Mouse (Mus musculus): Measurements from ENCODE around the gene Atxn7l1. TPM values are rescaled to one million over a fixed set of nuclear protein-coding genes. Genes with fewer than 3 reads are reported as not detected.
A peak's percentile ranks its signal among the peaks of the same experiment; 100 is the strongest.

The Atxn7l1 gene
- polyA plus RNA-seq, 1 experiment from 2014 or later = 14.4 TPM

DNA sequence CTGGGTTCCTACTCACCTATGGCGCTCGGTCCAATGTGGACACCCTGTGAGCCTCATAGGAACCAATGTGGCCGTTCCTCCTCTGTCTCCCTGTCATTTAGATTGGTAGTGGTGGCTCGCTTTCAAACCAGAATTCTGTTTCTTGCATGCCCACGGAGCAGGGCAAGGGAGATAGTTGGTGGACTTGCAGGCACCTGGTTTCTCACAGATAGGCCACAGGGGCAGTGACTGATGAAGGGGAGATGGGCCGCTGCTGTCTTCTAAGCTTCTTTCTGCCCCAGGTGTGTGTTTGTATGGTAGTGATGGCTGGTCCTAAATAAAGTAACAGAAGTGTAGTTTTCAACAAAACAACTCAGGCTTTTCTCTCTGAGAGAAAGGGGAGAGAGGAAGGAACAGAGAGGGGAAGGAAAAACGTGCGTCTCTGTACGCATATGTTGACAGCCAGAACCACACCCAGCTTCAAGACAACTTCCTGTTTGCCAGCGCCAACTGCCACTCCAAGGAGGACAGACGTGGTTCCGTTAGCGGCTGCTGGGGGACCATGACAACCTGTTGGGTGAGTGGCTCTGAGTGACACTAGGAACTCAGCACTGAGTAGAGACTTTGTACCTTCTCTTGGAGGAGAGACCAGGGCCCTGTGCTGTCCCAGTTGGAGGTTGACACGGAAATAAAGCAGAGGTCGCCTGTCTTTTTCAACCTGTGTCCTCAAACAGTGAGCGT is 167.6 kb downstream of the Atxn7l1 start:
- WGBS = 71% methylated on average over 16 of the region's 16 CpGs
- Histone ChIP-seq H3K4me3 (ENCODE audit: low read depth, low read length) (no peak overlapping the region), H3K27me3 (ENCODE audit: insufficient read depth, low read length) (no peaks in the 10 kb centered on the region), H3K9ac (no peak overlapping the region), H3K9me3 (ENCODE audit: low read depth, low read length) (no peaks in the 10 kb centered on the region), H3K36me3 (ENCODE audit: insufficient read depth) (no peaks in the 10 kb centered on the region), H3K4me2 (peak overlapping the region; percentile 46), H3K27ac (ENCODE audit: low read depth) (no peak overlapping the region), H3K4me1 (ENCODE audit: insufficient read depth) (no peaks in the 10 kb centered on the region)
- DNase-seq (peak; percentile 26), ATAC-seq (ENCODE audit: insufficient read depth) (no peak)
- TF ChIP-seq CTCF (IDR thresholded peaks at IDR 0.05; ENCODE audit: low read depth) = no peak

DNA sequence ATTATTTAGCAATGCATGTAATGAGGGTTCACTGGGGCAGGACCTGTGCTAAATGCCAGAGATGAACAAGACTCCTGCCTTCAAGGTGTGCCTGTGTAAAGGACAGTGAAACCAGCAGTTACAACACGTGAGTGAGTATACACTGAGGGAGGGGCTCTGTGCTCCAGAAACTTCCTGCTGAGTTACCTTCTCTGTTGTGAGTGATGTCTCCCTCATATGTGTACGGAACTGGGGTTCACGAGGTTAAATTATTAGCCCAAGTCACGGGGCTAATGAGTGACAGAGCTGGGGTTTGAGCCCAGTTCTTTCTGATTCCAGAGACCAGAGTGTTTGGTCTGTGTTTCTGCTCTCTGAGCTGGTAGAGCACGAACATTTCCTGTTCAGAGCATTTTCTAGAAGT is 168.3 kb downstream of the Atxn7l1 start:
- Histone ChIP-seq H3K9me3 (ENCODE audit: low read depth, low read length) (no peaks in the 10 kb centered on the region), H3K4me1 (ENCODE audit: insufficient read depth) (no peaks in the 10 kb centered on the region), H3K27ac (ENCODE audit: low read depth) (0 out of 2 replicates have a peak overlapping the region, but pooled peaks have one; percentile 30), H3K9ac (no peak overlapping the region), H3K36me3 (ENCODE audit: insufficient read depth) (no peaks in the 10 kb centered on the region), H3K4me3 (ENCODE audit: low read depth, low read length) (no peak overlapping the region), H3K4me2 (no peak overlapping the region), H3K27me3 (ENCODE audit: insufficient read depth, low read length) (no peaks in the 10 kb centered on the region)
- 68% methylated on average over 5 of the region's 5 CpGs for WGBS
- TF ChIP-seq CTCF (IDR thresholded peaks at IDR 0.05; ENCODE audit: low read depth) = no peak
- no peak for DNase-seq
- no peak for ATAC-seq (ENCODE audit: insufficient read depth)

DNA sequence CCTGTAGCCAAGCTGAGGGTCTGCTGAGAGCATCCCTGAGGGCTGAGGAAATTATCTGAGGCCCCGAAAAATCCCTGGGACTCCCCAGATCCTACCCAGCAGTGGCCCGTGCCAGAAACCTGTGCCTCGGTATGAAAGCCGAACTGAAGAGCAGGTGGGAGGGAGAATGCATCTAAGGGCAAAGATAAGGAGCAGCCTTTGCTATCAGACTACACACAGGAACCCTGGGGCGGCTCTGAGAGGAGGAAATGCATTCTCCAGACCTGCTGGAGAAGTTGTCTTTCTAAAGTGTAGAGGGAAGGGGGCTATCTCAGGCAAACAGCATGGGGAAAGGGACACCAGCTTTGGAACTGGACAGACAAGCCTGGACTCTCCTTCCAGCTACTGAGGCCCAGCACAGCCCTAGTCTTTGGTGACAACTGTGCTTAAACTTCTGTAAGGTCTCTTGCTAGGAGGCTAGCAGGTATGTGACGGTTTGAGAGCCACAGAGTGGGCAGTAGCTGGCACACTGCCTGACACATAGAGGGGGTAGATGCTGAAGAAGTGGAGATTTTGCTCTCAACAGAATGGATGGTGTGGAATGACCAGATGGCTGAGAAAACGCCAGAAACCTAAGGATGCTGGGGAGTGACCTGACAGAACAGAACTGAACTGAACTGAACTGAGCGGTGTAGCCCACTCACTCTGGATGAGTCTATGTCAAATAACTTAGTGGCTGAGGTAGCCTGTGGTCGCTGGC is 170.5 kb downstream of the Atxn7l1 start:
- H3K9ac ChIP-seq = no peak overlapping the region
- no peaks in the 10 kb centered on the region for H3K4me1 ChIP-seq (ENCODE audit: insufficient read depth)
- H3K36me3 ChIP-seq (ENCODE audit: insufficient read depth) = no peaks in the 10 kb centered on the region
- no peak overlapping the region for H3K4me2 ChIP-seq
- no peak overlapping the region for H3K4me3 ChIP-seq (ENCODE audit: low read depth, low read length)
- no peaks in the 10 kb centered on the region for H3K27me3 ChIP-seq (ENCODE audit: insufficient read depth, low read length)
- DNase-seq (no peak), ATAC-seq (ENCODE audit: insufficient read depth) (no peak)
- no peaks in the 10 kb centered on the region for H3K9me3 ChIP-seq (ENCODE audit: low read depth, low read length)
- no peak overlapping the region for H3K27ac ChIP-seq (ENCODE audit: low read depth)
- no peak for TF ChIP-seq CTCF (IDR thresholded peaks at IDR 0.05; ENCODE audit: low read depth)
- 67% methylated on average over 9 of the region's 9 CpGs for WGBS

DNA sequence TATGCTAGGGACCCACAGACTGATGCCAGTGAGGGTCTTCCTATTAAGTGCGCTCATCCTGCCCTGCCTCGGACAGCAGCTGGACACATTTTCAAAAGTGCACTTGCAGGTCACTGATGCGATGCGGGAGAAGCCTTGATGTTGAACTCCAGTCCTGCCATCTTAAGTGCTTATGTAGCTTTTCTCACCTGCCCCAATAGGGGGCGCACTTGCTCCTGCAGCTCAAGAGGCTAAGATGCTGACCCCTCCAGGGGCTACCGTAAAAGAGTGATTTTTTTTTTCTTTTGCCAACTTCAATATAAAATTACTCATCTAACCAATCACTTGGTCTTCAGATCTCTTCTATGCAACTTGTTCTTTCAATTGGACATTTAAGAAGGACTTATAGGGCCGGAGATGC is 175.1 kb downstream of the Atxn7l1 start:
- H3K27me3 ChIP-seq (ENCODE audit: insufficient read depth, low read length) = no peaks in the 10 kb centered on the region
- no peak overlapping the region for H3K4me3 ChIP-seq (ENCODE audit: low read depth, low read length)
- H3K27ac ChIP-seq (ENCODE audit: low read depth) = no peak overlapping the region
- no peak overlapping the region for H3K9ac ChIP-seq
- H3K4me2 ChIP-seq = no peak overlapping the region
- no peak for DNase-seq
- H3K4me1 ChIP-seq (ENCODE audit: insufficient read depth) = no peaks in the 10 kb centered on the region
- H3K36me3 ChIP-seq (ENCODE audit: insufficient read depth) = no peaks in the 10 kb centered on the region
- no peak for ATAC-seq (ENCODE audit: insufficient read depth)
- 74% methylated on average over 7 of the region's 7 CpGs for whole genome bisulfite sequencing
- 0 out of 2 replicates have a peak, but pooled peaks have one; percentile 14 for TF ChIP-seq CTCF (IDR thresholded peaks at IDR 0.05; ENCODE audit: low read depth)
- H3K9me3 ChIP-seq (ENCODE audit: low read depth, low read length) = no peaks in the 10 kb centered on the region

DNA sequence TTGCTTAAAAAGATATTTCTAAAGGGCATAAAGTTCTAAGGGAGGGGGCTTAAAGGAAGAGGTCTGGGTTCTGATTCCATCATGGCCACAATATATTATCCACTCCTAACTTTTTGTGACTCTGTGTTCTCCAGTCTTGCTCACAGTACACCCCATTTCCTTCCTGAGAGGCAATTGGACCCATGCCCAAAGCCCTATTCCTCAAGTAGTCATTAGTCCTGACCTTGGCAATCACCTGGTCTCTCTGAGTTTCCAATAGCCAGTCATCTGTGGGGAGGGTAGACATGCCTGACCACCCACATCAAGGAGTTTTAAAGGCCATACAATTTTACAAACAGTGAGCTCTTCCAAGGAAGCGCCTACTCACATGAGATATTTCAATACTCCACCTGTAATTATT is 176.3 kb downstream of the Atxn7l1 start:
- no peaks in the 10 kb centered on the region for H3K27me3 ChIP-seq (ENCODE audit: insufficient read depth, low read length)
- no peak overlapping the region for H3K9ac ChIP-seq
- H3K9me3 ChIP-seq (ENCODE audit: low read depth, low read length) = no peaks in the 10 kb centered on the region
- H3K36me3 ChIP-seq (ENCODE audit: insufficient read depth) = no peaks in the 10 kb centered on the region
- 81% methylated on average over 1 of the region's 1 CpGs for WGBS
- no peak for DNase-seq
- no peak overlapping the region for H3K4me2 ChIP-seq
- no peak for ATAC-seq (ENCODE audit: insufficient read depth)
- no peak overlapping the region for H3K27ac ChIP-seq (ENCODE audit: low read depth)
- no peaks in the 10 kb centered on the region for H3K4me1 ChIP-seq (ENCODE audit: insufficient read depth)
- H3K4me3 ChIP-seq (ENCODE audit: low read depth, low read length) = no peak overlapping the region
- no peak for TF ChIP-seq CTCF (IDR thresholded peaks at IDR 0.05; ENCODE audit: low read depth)

DNA sequence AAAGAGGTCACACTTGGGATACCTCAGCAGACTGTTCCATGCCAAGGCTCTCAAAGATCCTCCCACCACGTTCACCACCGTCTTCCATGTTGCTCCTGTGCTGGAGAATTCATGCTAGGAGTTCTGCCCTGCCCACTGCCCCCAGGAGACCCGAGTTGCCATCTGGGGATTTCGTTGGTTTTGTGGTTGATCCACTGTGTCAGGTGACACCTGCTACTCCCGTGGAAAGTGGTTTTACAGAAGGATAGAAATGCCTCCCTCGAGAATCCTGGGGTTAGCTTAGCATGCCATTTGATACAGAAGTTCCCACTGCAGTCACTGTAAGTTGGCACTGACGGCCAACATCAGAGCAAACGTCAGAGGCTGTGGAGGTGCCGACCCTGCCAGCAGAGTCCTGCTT is 177.9 kb downstream of the Atxn7l1 start:
- Histone ChIP-seq H3K27ac (ENCODE audit: low read depth) (no peak overlapping the region), H3K4me1 (ENCODE audit: insufficient read depth) (no peaks in the 10 kb centered on the region), H3K4me3 (ENCODE audit: low read depth, low read length) (no peak overlapping the region), H3K36me3 (ENCODE audit: insufficient read depth) (no peaks in the 10 kb centered on the region), H3K9ac (no peak overlapping the region), H3K27me3 (ENCODE audit: insufficient read depth, low read length) (no peaks in the 10 kb centered on the region), H3K9me3 (ENCODE audit: low read depth, low read length) (no peaks in the 10 kb centered on the region), H3K4me2 (no peak overlapping the region)
- ATAC-seq (ENCODE audit: insufficient read depth) (no peak), DNase-seq (no peak)
- 68% methylated on average over 9 of the region's 9 CpGs for WGBS
- TF ChIP-seq CTCF (IDR thresholded peaks at IDR 0.05; ENCODE audit: low read depth) = no peak

DNA sequence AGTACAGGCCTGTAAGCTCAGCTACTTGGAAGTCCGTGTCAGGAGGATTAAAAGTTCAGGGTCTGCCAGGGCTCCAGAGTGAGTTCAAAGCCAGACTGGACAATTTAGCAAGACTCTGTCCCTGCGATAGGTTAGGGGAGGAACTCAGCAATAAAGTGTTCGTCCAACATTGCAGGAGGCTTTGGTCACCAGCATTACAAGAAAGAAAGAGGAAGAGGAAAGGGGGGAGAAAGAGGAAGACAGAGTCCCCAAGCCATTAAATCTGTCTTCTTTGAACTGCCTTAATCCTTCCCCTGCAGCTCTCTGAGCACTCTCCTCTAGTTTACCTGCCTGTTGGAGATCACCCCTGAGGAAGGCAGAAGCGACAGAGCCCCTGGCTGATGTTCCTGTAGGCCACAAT is 184.6 kb downstream of the Atxn7l1 start:
- 70% methylated on average over 4 of the region's 4 CpGs for WGBS
- no peak for ATAC-seq (ENCODE audit: insufficient read depth)
- H3K4me1 ChIP-seq (ENCODE audit: insufficient read depth) = no peaks in the 10 kb centered on the region
- H3K9me3 ChIP-seq (ENCODE audit: low read depth, low read length) = no peaks in the 10 kb centered on the region
- no peak overlapping the region for H3K27ac ChIP-seq (ENCODE audit: low read depth)
- no peak for TF ChIP-seq CTCF (IDR thresholded peaks at IDR 0.05; ENCODE audit: low read depth)
- H3K27me3 ChIP-seq (ENCODE audit: insufficient read depth, low read length) = no peaks in the 10 kb centered on the region
- no peak overlapping the region for H3K4me3 ChIP-seq (ENCODE audit: low read depth, low read length)
- H3K36me3 ChIP-seq (ENCODE audit: insufficient read depth) = no peaks in the 10 kb centered on the region
- no peak overlapping the region for H3K4me2 ChIP-seq
- H3K9ac ChIP-seq = no peak overlapping the region
- DNase-seq = no peak

Data from lung, embryonic 14.5 days (tissue).